Mouse (Mus musculus) liver, embryonic 15.5 days (tissue): ENCODE measurements around the gene Lrmda. TPM values are rescaled to one million over a fixed set of nuclear protein-coding genes. Genes with fewer than 3 reads are reported as not detected.

Experiments
- ATAC-seq: fragments of 200-750 bp; cut with Nextera tagmentation; 2 replicates; pipeline ENCODE4 v1.8.0; 2017; ENCODE audit warnings: moderate number of reproducible peaks, mild to moderate bottlenecking, moderate library complexity; ENCODE audit not compliant: insufficient read depth
- H3K27ac ChIP-seq: fragments of 300-500 bp; sonication (generic); replicated peaks from 2 replicates; pipeline ENCODE4 v1.5.1; 2015; ENCODE audit warnings: mild to moderate bottlenecking, inconsistent platforms
- H3K27me3 ChIP-seq: fragments of 300-500 bp; sonication (generic); 2 replicates; pipeline ENCODE4 v1.6.1; 2015; ENCODE audit warnings: mild to moderate bottlenecking, inconsistent platforms
- H3K36me3 ChIP-seq: fragments of 300-500 bp; sonication (generic); replicated peaks from 2 replicates; pipeline ENCODE4 v1.6.1; 2015; ENCODE audit warnings: moderate library complexity, mild to moderate bottlenecking, inconsistent platforms
- H3K4me1 ChIP-seq: fragments of 300-500 bp; sonication (generic); replicated peaks from 2 replicates; pipeline ENCODE4 v1.6.1; 2015; ENCODE audit warnings: inconsistent platforms
- H3K4me2 ChIP-seq: fragments of 300-500 bp; sonication (generic); 2 replicates; pipeline ENCODE4 v1.6.1; 2015; ENCODE audit warnings: moderate library complexity, mild to moderate bottlenecking, inconsistent platforms
- H3K4me3 ChIP-seq: fragments of 300-500 bp; sonication (generic); replicated peaks from 2 replicates; pipeline ENCODE4 v1.5.1; 2015; ENCODE audit warnings: mild to moderate bottlenecking, inconsistent platforms
- H3K9ac ChIP-seq: fragments of 300-500 bp; sonication (generic); 2 replicates; pipeline ENCODE4 v1.6.1; 2015; ENCODE audit warnings: moderate library complexity, mild to moderate bottlenecking, inconsistent platforms
- H3K9me3 ChIP-seq: fragments of 300-500 bp; sonication (generic); replicated peaks from 2 replicates; pipeline ENCODE4 v1.6.1; 2016; ENCODE audit warnings: inconsistent platforms
- WGBS: fragments of 180-500 bp; shearing (Covaris S2); methylation state at CpG from one replicate; pipeline ENCODE4 v1.1.7; 2015; ENCODE audit warnings: mixed read lengths; ENCODE audit not compliant: insufficient replicate concordance; 5-methylcytosine and 5-hydroxymethylcytosine counted together
- polyA plus RNA-seq: library from polyadenylated mRNA; unstranded; fragments of >200 nt; fragmentation: Nextera tagmentation; extraction: Ambion mirVana; gene quantifications from 2 replicates; pipeline ENCODE4 v1.2.1, GENCODE M21; 2015

Lrmda gene
- polyA plus RNA-seq, 1 experiment from 2014 or later: 0.13 TPM

DNA sequence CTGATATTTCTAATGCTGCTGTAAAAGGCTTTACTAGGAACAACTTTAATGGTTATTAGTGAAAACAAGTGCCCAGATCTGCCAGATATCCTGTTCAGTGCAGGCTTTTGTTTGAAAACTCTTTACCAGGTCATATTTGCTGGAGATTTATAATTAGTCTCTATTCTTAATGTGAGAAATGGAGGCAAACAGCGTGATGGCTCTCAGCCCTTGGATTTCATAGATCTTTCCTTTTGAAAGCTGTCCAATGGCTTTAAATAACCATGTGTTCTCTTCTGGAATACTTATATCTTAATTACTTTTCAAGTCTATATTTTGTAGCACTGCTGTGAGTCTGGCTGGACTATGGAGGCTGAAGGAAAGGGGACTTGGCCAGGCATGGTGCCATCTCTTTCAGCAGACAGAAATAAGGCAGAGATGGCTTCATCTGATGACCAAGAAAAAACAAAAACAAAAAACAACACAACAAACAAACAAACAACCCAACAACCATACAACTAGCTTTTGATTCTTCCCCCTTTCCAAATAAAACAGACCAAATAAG, 996.6 kb downstream of the Lrmda start:
- 48% methylated on average over 1 of the region's 1 CpGs for whole genome bisulfite sequencing
- Histone ChIP-seq H3K4me3 (no peak overlapping the region), H3K4me2 (no peak overlapping the region), H3K27ac (no peak overlapping the region), H3K27me3 (no peaks in the 10 kb centered on the region), H3K9ac (no peak overlapping the region), H3K36me3 (no peaks in the 10 kb centered on the region), H3K4me1 (no peaks in the 10 kb centered on the region), H3K9me3 (no peaks in the 10 kb centered on the region)
- ATAC-seq: no peak

DNA sequence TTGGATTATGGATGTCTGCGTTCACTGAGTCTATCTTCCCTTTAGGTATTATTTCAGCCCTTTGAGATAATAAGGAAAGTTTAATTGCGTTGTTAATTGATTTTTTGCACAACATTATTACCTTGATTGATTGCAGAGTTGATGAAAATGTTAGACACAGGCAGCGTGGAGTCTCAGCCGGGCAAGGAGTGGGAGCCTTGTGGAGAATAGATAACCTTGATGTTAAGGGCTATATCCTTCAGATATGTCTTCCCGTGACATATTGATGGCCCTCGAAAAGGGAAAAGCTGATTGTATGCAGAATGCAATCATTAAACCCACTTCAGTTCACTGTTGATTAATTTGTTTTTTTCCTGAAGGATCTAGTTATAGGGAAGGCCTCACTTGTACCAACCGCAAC, 1021.5 kb downstream of the Lrmda start:
- H3K27me3 ChIP-seq: no peaks in the 10 kb centered on the region
- H3K4me3 ChIP-seq: no peak overlapping the region
- no peaks in the 10 kb centered on the region for H3K36me3 ChIP-seq
- H3K9me3 ChIP-seq: no peaks in the 10 kb centered on the region
- H3K4me2 ChIP-seq: no peak overlapping the region
- ATAC-seq: no peak
- H3K27ac ChIP-seq: no peak overlapping the region
- no peak overlapping the region for H3K9ac ChIP-seq
- no peaks in the 10 kb centered on the region for H3K4me1 ChIP-seq
- WGBS: 69% methylated on average over 7 of the region's 7 CpGs

GRCm38 (mm10) chr14:23045322-23045721, 1025.8 kb downstream of the Lrmda start:
- Histone ChIP-seq H3K9ac (no peak overlapping the region), H3K9me3 (no peaks in the 10 kb centered on the region), H3K4me1 (no peaks in the 10 kb centered on the region), H3K27me3 (no peaks in the 10 kb centered on the region), H3K4me3 (no peak overlapping the region), H3K36me3 (no peaks in the 10 kb centered on the region), H3K27ac (no peak overlapping the region), H3K4me2 (no peak overlapping the region)
- ATAC-seq: no peak
- WGBS: 17% methylated on average over 1 of the region's 1 CpGs

DNA sequence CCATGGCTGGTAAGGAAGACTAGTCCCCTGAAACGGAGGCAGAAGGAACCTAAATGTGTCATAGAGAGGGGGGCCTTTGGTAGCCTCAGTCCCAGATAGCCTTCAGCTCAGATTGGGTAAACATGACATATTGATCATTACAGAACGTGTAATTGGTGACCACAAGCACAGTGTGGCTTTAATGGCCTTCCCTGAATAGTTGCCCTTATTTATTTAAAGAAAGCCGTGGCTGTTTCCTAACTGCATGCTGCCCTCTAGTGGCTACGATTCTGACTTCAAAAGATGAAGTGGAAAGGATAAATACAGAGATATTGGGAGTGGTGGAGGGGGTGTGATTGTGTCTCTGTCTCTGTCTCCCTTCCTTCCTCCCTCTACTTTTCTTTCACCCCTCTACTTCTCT, 1026.8 kb downstream of the Lrmda start:
- Histone ChIP-seq H3K27me3 (no peaks in the 10 kb centered on the region), H3K4me3 (no peak overlapping the region)

GRCm38 (mm10) chr14:23051441-23051840, 1031.9 kb downstream of the Lrmda start:
- 67% methylated on average over 7 of the region's 7 CpGs for WGBS
- no peaks in the 10 kb centered on the region for H3K36me3 ChIP-seq
- no peaks in the 10 kb centered on the region for H3K9me3 ChIP-seq
- H3K4me3 ChIP-seq: no peak overlapping the region
- no peaks in the 10 kb centered on the region for H3K4me1 ChIP-seq
- H3K27me3 ChIP-seq: no peaks in the 10 kb centered on the region
- H3K4me2 ChIP-seq: no peak overlapping the region
- no peak for ATAC-seq
- H3K27ac ChIP-seq: no peak overlapping the region
- no peak overlapping the region for H3K9ac ChIP-seq

More for the DNA sequence above, 1026.8 kb downstream of the Lrmda start:
- ATAC-seq: no peak
- Histone ChIP-seq H3K36me3 (no peaks in the 10 kb centered on the region), H3K4me1 (no peaks in the 10 kb centered on the region), H3K4me2 (no peak overlapping the region), H3K9ac (no peak overlapping the region), H3K27ac (no peak overlapping the region), H3K9me3 (no peaks in the 10 kb centered on the region)
- 15% methylated on average over 4 of the region's 4 CpGs for WGBS

GRCm38 (mm10) chr14:23052833-23053592, 1033.5 kb downstream of the Lrmda start:
- no peaks in the 10 kb centered on the region for H3K9me3 ChIP-seq
- no peaks in the 10 kb centered on the region for H3K4me1 ChIP-seq
- 59% methylated on average over 11 of the region's 11 CpGs for WGBS
- H3K27me3 ChIP-seq: no peaks in the 10 kb centered on the region
- no peak for ATAC-seq
- H3K4me3 ChIP-seq: no peak overlapping the region
- no peak overlapping the region for H3K4me2 ChIP-seq
- H3K9ac ChIP-seq: no peak overlapping the region
- no peaks in the 10 kb centered on the region for H3K36me3 ChIP-seq
- H3K27ac ChIP-seq: no peak overlapping the region

DNA sequence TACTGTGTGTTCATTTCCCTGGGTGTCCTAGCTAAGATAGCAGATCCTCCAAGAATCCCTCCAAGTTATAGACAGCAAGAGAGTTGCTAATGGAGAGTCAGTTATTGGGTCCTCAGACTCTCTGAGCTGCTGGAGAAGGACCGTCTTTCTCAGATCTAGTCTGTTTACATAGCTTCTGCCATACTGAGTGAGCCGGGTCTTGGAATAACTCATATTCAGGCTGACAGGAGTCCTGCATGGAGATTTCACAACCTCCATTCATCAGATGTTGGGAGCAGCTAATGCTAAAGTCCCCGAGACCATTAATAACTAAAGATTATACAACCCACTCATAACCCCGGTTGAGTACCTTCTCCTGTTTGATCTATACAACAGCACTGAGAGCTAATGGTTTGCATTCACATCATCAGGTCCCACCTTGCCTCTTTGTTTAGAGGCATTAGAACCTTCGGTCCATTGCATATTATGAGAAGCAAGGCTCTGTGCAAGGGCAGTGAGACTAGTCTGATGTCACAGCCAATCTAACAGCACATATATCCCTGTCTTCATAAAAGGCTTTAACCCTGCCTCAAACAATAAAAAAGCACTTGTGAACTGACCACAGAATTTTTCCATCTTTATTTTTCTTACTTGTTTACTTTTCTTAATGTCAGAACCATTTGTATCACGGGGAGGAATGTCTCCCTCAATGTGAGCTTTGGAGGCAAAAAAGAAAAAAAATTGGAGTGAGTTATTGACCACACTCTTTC, 1037.9 kb downstream of the Lrmda start:
- no peaks in the 10 kb centered on the region for H3K36me3 ChIP-seq
- no peak overlapping the region for H3K9ac ChIP-seq
- no peak for ATAC-seq
- no peaks in the 10 kb centered on the region for H3K27me3 ChIP-seq
- no peak overlapping the region for H3K4me3 ChIP-seq
- no peak overlapping the region for H3K27ac ChIP-seq
- no peaks in the 10 kb centered on the region for H3K9me3 ChIP-seq
- no peaks in the 10 kb centered on the region for H3K4me1 ChIP-seq
- 59% methylated on average over 6 of the region's 6 CpGs for WGBS
- no peak overlapping the region for H3K4me2 ChIP-seq

GRCm38 (mm10) chr14:23057987-23058386, 1038.5 kb downstream of the Lrmda start:
- no peaks in the 10 kb centered on the region for H3K36me3 ChIP-seq
- H3K4me1 ChIP-seq: no peaks in the 10 kb centered on the region
- H3K27ac ChIP-seq: no peak overlapping the region
- no peak overlapping the region for H3K4me3 ChIP-seq
- no peaks in the 10 kb centered on the region for H3K9me3 ChIP-seq
- ATAC-seq: no peak
- H3K9ac ChIP-seq: no peak overlapping the region
- WGBS: 76% methylated on average over 2 of the region's 2 CpGs
- H3K27me3 ChIP-seq: no peaks in the 10 kb centered on the region
- H3K4me2 ChIP-seq: no peak overlapping the region

GRCm38 (mm10) chr14:23078719-23079118, 1059.2 kb downstream of the Lrmda start:
- H3K36me3 ChIP-seq: no peaks in the 10 kb centered on the region
- no peaks in the 10 kb centered on the region for H3K4me1 ChIP-seq
- H3K9ac ChIP-seq: no peak overlapping the region
- no peak for ATAC-seq
- no peaks in the 10 kb centered on the region for H3K9me3 ChIP-seq
- no peaks in the 10 kb centered on the region for H3K27me3 ChIP-seq
- no peak overlapping the region for H3K4me3 ChIP-seq
- H3K4me2 ChIP-seq: no peak overlapping the region
- WGBS: 41% methylated on average over 1 of the region's 1 CpGs
- H3K27ac ChIP-seq: no peak overlapping the region

DNA sequence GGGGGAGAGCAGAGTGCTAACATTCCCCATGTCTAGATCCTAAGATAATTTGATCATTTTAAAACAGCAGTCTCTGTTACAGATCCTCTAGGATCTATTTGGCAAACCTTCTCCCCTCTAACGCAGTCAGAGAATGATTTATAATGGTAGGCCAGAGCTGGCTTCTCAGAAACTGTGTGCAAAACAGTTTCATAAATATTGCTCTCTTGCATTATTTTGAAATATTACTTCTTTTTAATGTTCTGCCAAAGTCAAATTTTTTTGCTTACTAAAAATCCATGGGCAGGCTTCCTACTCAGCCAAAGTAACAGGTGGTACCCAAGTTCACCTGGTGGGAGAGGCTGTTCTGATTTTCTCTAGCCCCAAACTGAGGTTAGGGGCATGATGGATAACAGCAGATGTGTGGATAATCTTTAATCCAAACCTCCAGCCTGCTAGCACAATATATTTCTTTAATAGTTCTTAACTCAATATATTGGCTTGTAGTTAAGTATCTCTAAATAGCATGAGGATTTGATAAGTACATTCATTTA, 1064.8 kb downstream of the Lrmda start:
- no peaks in the 10 kb centered on the region for H3K4me1 ChIP-seq
- H3K4me3 ChIP-seq: no peak overlapping the region
- H3K9me3 ChIP-seq: no peaks in the 10 kb centered on the region
- H3K27ac ChIP-seq: no peak overlapping the region
- WGBS: 38% methylated on average over 1 of the region's 1 CpGs
- no peaks in the 10 kb centered on the region for H3K27me3 ChIP-seq
- H3K9ac ChIP-seq: no peak overlapping the region
- H3K4me2 ChIP-seq: no peak overlapping the region
- H3K36me3 ChIP-seq: no peaks in the 10 kb centered on the region
- ATAC-seq: no peak

- no peaks in the 10 kb centered on the region for H3K27me3 ChIP-seq
- H3K27ac ChIP-seq: no peak overlapping the region
- no peak overlapping the region for H3K4me2 ChIP-seq
- ATAC-seq: no peak
- H3K4me1 ChIP-seq: no peaks in the 10 kb centered on the region
- no peaks in the 10 kb centered on the region for H3K36me3 ChIP-seq
- H3K9me3 ChIP-seq: no peaks in the 10 kb centered on the region
- WGBS: 39% methylated on average over 1 of the region's 1 CpGs
- H3K4me3 ChIP-seq: no peak overlapping the region
- H3K9ac ChIP-seq: no peak overlapping the region
Measured at GRCm38 (mm10) chr14:23084797-23085196, 1065.3 kb downstream of the Lrmda start.
